Mouse (Mus musculus) midbrain, embryonic 12.5 days (tissue): Measurements from ENCODE around the gene Htra1. TPM values are rescaled to one million over a fixed set of nuclear protein-coding genes. Genes with fewer than 3 reads are reported as not detected.

ENCODE experiments used
- ATAC-seq: fragments of 200-750 bp; cut with Nextera tagmentation; 2 replicates; pipeline ENCODE4 v1.8.0; 2017; ENCODE audit warnings: low read depth, moderate TSS enrichment, moderate library complexity; ENCODE audit not compliant: low FRiP score
- H3K27ac ChIP-seq: fragments of 300-500 bp; sonication (generic); replicated peaks from 2 replicates; pipeline ENCODE4 v1.5.1; 2016; ENCODE audit warnings: mild to moderate bottlenecking
- H3K27me3 ChIP-seq: fragments of 300-500 bp; sonication (generic); 2 replicates; pipeline ENCODE4 v1.6.1; 2016; ENCODE audit warnings: mild to moderate bottlenecking
- H3K36me3 ChIP-seq: fragments of 300-500 bp; sonication (generic); 2 replicates; pipeline ENCODE4 v1.6.1; 2016
- H3K4me1 ChIP-seq: fragments of 300-500 bp; sonication (generic); 2 replicates; pipeline ENCODE4 v1.6.1; 2016
- H3K4me2 ChIP-seq: fragments of 300-500 bp; sonication (generic); replicated peaks from 2 replicates; pipeline ENCODE4 v1.6.1; 2016; ENCODE audit warnings: mild to moderate bottlenecking, moderate library complexity
- H3K4me3 ChIP-seq: fragments of 300-500 bp; sonication (generic); 2 replicates; pipeline ENCODE4 v1.5.1; 2016; ENCODE audit warnings: mild to moderate bottlenecking
- H3K9ac ChIP-seq: fragments of 300-500 bp; sonication (generic); replicated peaks from 2 replicates; pipeline ENCODE4 v1.6.1; 2016; ENCODE audit warnings: mild to moderate bottlenecking, moderate library complexity
- H3K9me3 ChIP-seq: fragments of 300-500 bp; sonication (generic); 2 replicates; pipeline ENCODE4 v1.6.1; 2016; ENCODE audit warnings: mild to moderate bottlenecking
- WGBS: fragments of 180-500 bp; shearing (Covaris S2); methylation state at CpG from one replicate; pipeline ENCODE4 v1.1.7; 2016; 5-methylcytosine and 5-hydroxymethylcytosine counted together
- microRNA-seq: library from miRNA; unstranded; fragments of <30 nt; microRNA quantifications from one replicate; pipeline ENCODE4, GENCODE M21; 2017
- polyA plus RNA-seq: library from polyadenylated mRNA; unstranded; fragments of >200 nt; fragmentation: Nextera tagmentation; extraction: Ambion mirVana; gene quantifications from 2 replicates; pipeline ENCODE4 v1.2.1, GENCODE M21; 2016

Gene Htra1
- polyA plus RNA-seq, 1 experiment from 2014 or later = 9.2 TPM

- Histone ChIP-seq H3K27me3 (no peaks in the 10 kb centered on the region), H3K9me3 (no peaks in the 10 kb centered on the region), H3K4me3 (no peak within 1 kb of the TSS), H3K9ac (no peak within 1 kb of the TSS), H3K4me2 (no peak within 1 kb of the TSS), H3K36me3 (no peaks in the 10 kb centered on the region), H3K4me1 (peaks cover 2% of the 10 kb centered on the region; the same call in 1 of the 2 replicates), H3K27ac (no peak within 1 kb of the TSS)
- ATAC-seq = no peak
- 86% methylated on average over 5 of the region's 5 CpGs for WGBS
Measured at GRCm38 (mm10) chr7:131031755-131032154, 95.8 kb downstream of the Htra1 start, which contains the start of gene Dmbt1. TSS of gene Dmbt1 (plus strand) at chr7:131032053.

Small RNA genes within 50 kb of the gene (microRNA-seq; reads per million reads assigned to microRNA genes)
- gene Mir7061 = not detected

Other genes starting within 250 kb of the Htra1 start
- gene Btbd16, start 162.0 kb upstream of the Htra1 start, polyA plus RNA-seq = not detected in 2 replicates
- 43.8 and 46.9 TPM in 2 replicates for gene Plekha1, start 70.4 kb upstream of the Htra1 start, polyA plus RNA-seq
- not detected in 2 replicates for gene Dmbt1, start 95.9 kb downstream of the Htra1 start, polyA plus RNA-seq
- gene 4933402N03Rik, start 210.2 kb downstream of the Htra1 start, polyA plus RNA-seq = not detected in 2 replicates
- not detected in 2 replicates for gene 5430419D17Rik, start 238.3 kb downstream of the Htra1 start, polyA plus RNA-seq